Mouse (Mus musculus) cerebellum, adult 2 months (tissue): ENCODE results near the gene Fbln2.

ENCODE experiments used
- CTCF ChIP-seq: fragments of 200-500 bp; IDR thresholded peaks from 2 replicates; pipeline ENCODE4 v1.5.1; 2011; ENCODE audit warnings: low read depth, mild to moderate bottlenecking, control low read depth, low read length, moderate library complexity, borderline replicate concordance; ENCODE audit not compliant: insufficient read depth
- POLR2A ChIP-seq: fragments of 200-500 bp; IDR thresholded peaks from 2 replicates; pipeline ENCODE4 v1.6.1; 2011; ENCODE audit warnings: low read length, control low read depth, borderline replicate concordance; ENCODE audit not compliant: insufficient read depth

- no peak for TF ChIP-seq CTCF
- TF ChIP-seq POLR2A: no peak
Observed at GRCm38 (mm10) chr6:91191465-91191864, 20.8 kb upstream of the Fbln2 start.
